In genomic region chr6:85294004-85294379, GRCm38 (mm10) we compare ENCODE assay signal across 13 mouse cellular contexts. TPM values are rescaled to one million over a fixed set of nuclear protein-coding genes. Genes with fewer than 3 reads are reported as not detected.
DNase-seq lines count a peak whose midpoint lies in the region; ATAC-seq and TF ChIP-seq lines count a peak whose summit lies in the region.
"Had no signal": no experiment of that assay in that cellular context is flagged by ENCODE, and none has a peak within 500 bp of the region (broad histone marks: within the 10 kb centered on the region; RNA-seq: fewer than 3 reads in every experiment).

No protein-coding gene starts in this region.

- H3K4me3 ChIP-seq in neural tube, embryonic 11.5 days (ENCODE audit: low read depth, low read length): no peak overlapping the region
- H3K4me3 ChIP-seq in forebrain, embryonic 16.5 days (replicated peaks; ENCODE audit: low read length): no peak overlapping the region
- H3K4me3 ChIP-seq in hindbrain, postnatal 0 days (ENCODE audit: low read length): no peak overlapping the region
- no peak overlapping the region for H3K4me3 ChIP-seq in cerebellum, adult 2 months (replicated peaks; ENCODE audit: insufficient read depth, low read depth, low read length)
- H3K4me3 ChIP-seq: intestine, embryonic 15.5 days; limb, embryonic 15.5 days had no signal

- H3K4me2 ChIP-seq in neural tube, embryonic 11.5 days (ENCODE audit: low read depth): no peak overlapping the region
- H3K4me2 ChIP-seq in forebrain, embryonic 16.5 days (ENCODE audit: low read length): no peak overlapping the region
- no peak overlapping the region for H3K4me2 ChIP-seq in hindbrain, postnatal 0 days (ENCODE audit: low read depth, low read length)
- H3K4me2 ChIP-seq: intestine, embryonic 15.5 days; limb, embryonic 15.5 days had no signal

- H3K36me3 ChIP-seq in neural tube, embryonic 11.5 days (ENCODE audit: control insufficient read depth, insufficient read depth, low read length): no peaks in the 10 kb centered on the region
- no peaks in the 10 kb centered on the region for H3K36me3 ChIP-seq in forebrain, embryonic 16.5 days (ENCODE audit: control insufficient read depth, insufficient read depth)
- H3K36me3 ChIP-seq in hindbrain, postnatal 0 days (ENCODE audit: insufficient read depth, low read length): no peaks in the 10 kb centered on the region
- H3K36me3 ChIP-seq: intestine, embryonic 15.5 days; limb, embryonic 15.5 days had no signal

- WGBS in neural tube, embryonic 11.5 days: 41% methylated on average over 5 of the region's 5 CpGs
- 16% methylated on average over 5 of the region's 5 CpGs for WGBS in forebrain, embryonic 16.5 days
- WGBS in hindbrain, postnatal 0 days: 54% methylated on average over 5 of the region's 5 CpGs
- WGBS in cerebellum, adult 2 months: 93% methylated on average over 5 of the region's 5 CpGs

- peak overlapping the region; percentile 36; the same call in 1 of the 2 replicates for H3K27ac ChIP-seq in neural tube, embryonic 11.5 days (ENCODE audit: low read depth, low read length)
- H3K27ac ChIP-seq in forebrain, embryonic 16.5 days (ENCODE audit: low read length): peak overlapping the region; percentile 60
- no peak overlapping the region for H3K27ac ChIP-seq in hindbrain, postnatal 0 days
- H3K27ac ChIP-seq in cerebellum, adult 2 months (ENCODE audit: insufficient read depth, low read length): no peak overlapping the region
- H3K27ac ChIP-seq: intestine, embryonic 15.5 days; kidney, postnatal 0 days; limb, embryonic 15.5 days had no signal

- peaks cover 8% of the 10 kb centered on the region; the same call in 1 of the 2 replicates for H3K4me1 ChIP-seq in neural tube, embryonic 11.5 days (ENCODE audit: control insufficient read depth, insufficient read depth, low read length)
- peaks cover 20% of the 10 kb centered on the region for H3K4me1 ChIP-seq in forebrain, embryonic 16.5 days (replicated peaks; ENCODE audit: control insufficient read depth, insufficient read depth, low read length)
- H3K4me1 ChIP-seq in hindbrain, postnatal 0 days (ENCODE audit: insufficient read depth, low read length): peaks cover 16% of the 10 kb centered on the region
- peaks cover 16% of the 10 kb centered on the region for H3K4me1 ChIP-seq in cerebellum, adult 2 months (ENCODE audit: control insufficient read depth, insufficient read depth, low read length)

- H3K9ac ChIP-seq in neural tube, embryonic 11.5 days (ENCODE audit: low read length): no peak overlapping the region
- H3K9ac ChIP-seq in forebrain, embryonic 16.5 days (replicated peaks; ENCODE audit: low read depth, low read length): no peak overlapping the region
- H3K9ac ChIP-seq in hindbrain, postnatal 0 days (replicated peaks; ENCODE audit: low read length): no peak overlapping the region
- H3K9ac ChIP-seq: intestine, embryonic 15.5 days; limb, embryonic 15.5 days had no signal

- no peaks in the 10 kb centered on the region for H3K9me3 ChIP-seq in neural tube, embryonic 11.5 days (ENCODE audit: control insufficient read depth, low read length)
- no peaks in the 10 kb centered on the region for H3K9me3 ChIP-seq in forebrain, embryonic 16.5 days (ENCODE audit: control insufficient read depth, low read length)
- no peaks in the 10 kb centered on the region for H3K9me3 ChIP-seq in hindbrain, postnatal 0 days (ENCODE audit: low read length)
- H3K9me3 ChIP-seq: intestine, embryonic 15.5 days; limb, embryonic 15.5 days had no signal

- no peaks in the 10 kb centered on the region for H3K27me3 ChIP-seq in neural tube, embryonic 11.5 days (ENCODE audit: control insufficient read depth, insufficient read depth, low read length)
- H3K27me3 ChIP-seq in forebrain, embryonic 16.5 days (replicated peaks; ENCODE audit: control insufficient read depth, insufficient read depth, low read length): no peaks in the 10 kb centered on the region
- H3K27me3 ChIP-seq in hindbrain, postnatal 0 days (ENCODE audit: insufficient read depth, low read length): no peaks in the 10 kb centered on the region
- H3K27me3 ChIP-seq in cerebellum, adult 2 months (ENCODE audit: control insufficient read depth, insufficient read depth, low read length): no peaks in the 10 kb centered on the region
- H3K27me3 ChIP-seq: intestine, embryonic 15.5 days; limb, embryonic 15.5 days had no signal

- DNase-seq in neural tube, embryonic 11.5 days (ENCODE audit: low spot score): no peak
- DNase-seq in neural tube, embryonic 10.5 days (ENCODE audit: extremely low spot score, low spot score): no peak
- peak; percentile 5 for DNase-seq in hindbrain, postnatal 0 days (ENCODE audit: low spot score)
- no peak for DNase-seq in cerebellum, adult 2 months
- DNase-seq in right cerebral cortex, postnatal 36 days (ENCODE audit: low spot score in 2 of 2): no peak
- DNase-seq: adrenal gland, adult 8-10 months; lung, adult 2 months; right cerebral cortex, postnatal 14 days had no signal

- ATAC-seq in neural tube, embryonic 11.5 days (ENCODE audit: insufficient read depth, low FRiP score, low TSS enrichment): peak; percentile 48
- no peak; the same call in 1 of the 2 replicates for ATAC-seq in forebrain, embryonic 16.5 days
- no peak for ATAC-seq in hindbrain, postnatal 0 days
- ATAC-seq in cerebellum, adult (ENCODE audit: insufficient number of reproducible peaks, low FRiP score, low TSS enrichment): no peak

- TF ChIP-seq CTCF in hindbrain, postnatal 0 days (IDR thresholded peaks at IDR 0.05; ENCODE audit: low read depth): no peak
- TF ChIP-seq CTCF in cerebellum, adult 2 months (IDR thresholded peaks at IDR 0.05; ENCODE audit: borderline replicate concordance, insufficient read depth, low read depth, low read length): no peak

- no peak for TF ChIP-seq POLR2A in cerebellum, adult 2 months (IDR thresholded peaks at IDR 0.05; ENCODE audit: borderline replicate concordance, insufficient read depth, low read length)

RNA-seq across cellular contexts. Expression of gene Sfxn5, which starts 39.2 kb away (rescaled TPM):
- polyA plus RNA-seq in neural tube, embryonic 11.5 days (2014; fragmentation: Nextera tagmentation; extraction: Ambion mirVana): 5.5 and 5.7 TPM in 2 replicates
- polyA plus RNA-seq in forebrain, embryonic 16.5 days (2015; fragmentation: Nextera tagmentation; extraction: Ambion mirVana): 23.1 and 27.1 TPM in 2 replicates
- 144 and 151 TPM in 2 replicates for total RNA-seq in hindbrain, postnatal 0 days (2014; rRNA removed)
- 108 and 115 TPM in 2 replicates for polyA plus RNA-seq in hindbrain, postnatal 0 days (2015; fragmentation: Nextera tagmentation; extraction: Ambion mirVana)
- 169 and 172 TPM in 2 replicates for polyA plus RNA-seq in cerebellum, adult 2 months (2012; rRNA removed)

Comparison
In these comparisons a context has a peak if more than half of its experiments do, and no peak if none do; other contexts are left out.
1. H3K27ac ChIP-seq: peak in neural tube, embryonic 11.5 days (single experiment) and forebrain, embryonic 16.5 days (single experiment); none in hindbrain, postnatal 0 days (single experiment) and cerebellum, adult 2 months (single experiment).